Mouse (Mus musculus): Measurements from ENCODE around the gene Parn.

GRCm38 (mm10) chr16:13538933-13539648, 128.9 kb downstream of the Parn start:
- TF ChIP-seq EP300 (IDR thresholded peaks at IDR 0.05; ENCODE audit: low read depth) (no peak), CTCF (IDR thresholded peaks at IDR 0.05; ENCODE audit: low read depth) (no peak)
